Mouse (Mus musculus) stomach, postnatal 0 days (tissue): ENCODE data around the gene Btbd9.

Source experiments
- CTCF ChIP-seq: IDR thresholded peaks from 2 replicates; pipeline ENCODE4 v1.5.1; 2016; ENCODE audit warnings: antibody characterized with exemption, low read depth, mild to moderate bottlenecking, moderate library complexity
- EP300 ChIP-seq: optimal IDR thresholded peaks from 2 replicates; pipeline ENCODE3; 2016; ENCODE audit warnings: antibody characterized with exemption

- no peak for TF ChIP-seq EP300
- TF ChIP-seq CTCF, result no peak
These were observed 136.6 kb downstream of the Btbd9 start for GRCm38 (mm10) chr17:30439702-30440101.
